In the genomic region with DNA sequence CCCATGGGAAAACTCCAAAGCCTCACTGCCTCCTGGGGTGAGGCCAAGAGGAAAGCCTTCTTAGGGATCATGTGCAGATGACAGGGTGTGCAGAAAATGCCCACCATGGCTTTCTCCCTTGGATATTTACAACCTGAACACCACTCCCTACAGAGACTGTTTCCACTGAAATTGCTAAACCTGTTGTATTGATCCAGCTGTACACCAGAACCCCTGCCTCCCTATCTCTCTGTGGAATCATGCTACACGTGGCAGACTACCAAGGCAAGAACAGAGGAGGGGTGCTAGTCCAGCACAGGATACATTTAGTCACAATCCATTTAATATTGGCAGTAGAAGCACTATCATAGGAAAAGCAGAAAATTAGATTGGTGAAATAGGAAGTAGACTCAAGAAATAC, we compare ENCODE assay signal across 21 mouse cellular contexts.
DNase-seq lines count a peak whose midpoint lies in the region; ATAC-seq and TF ChIP-seq lines count a peak whose summit lies in the region.
"Had no signal": no experiment of that assay in that cellular context is flagged by ENCODE, and none has a peak within 500 bp of the region (broad histone marks: within the 10 kb centered on the region; RNA-seq: fewer than 3 reads in every experiment).

No protein-coding gene starts in this region.

- no peaks in the 10 kb centered on the region for H3K9me3 ChIP-seq in liver, embryonic 12.5 days (replicated peaks)
- H3K9me3 ChIP-seq in liver, postnatal 0 days (ENCODE audit: low read length), result no peaks in the 10 kb centered on the region
- H3K9me3 ChIP-seq: embryonic facial prominence, embryonic 13.5 days; embryonic facial prominence, embryonic 15.5 days; forebrain, embryonic 10.5 days; forebrain, embryonic 12.5 days had no signal

- no peaks in the 10 kb centered on the region for H3K27me3 ChIP-seq in liver, embryonic 12.5 days (replicated peaks)
- no peaks in the 10 kb centered on the region for H3K27me3 ChIP-seq in liver, postnatal 0 days (ENCODE audit: insufficient read depth, low read length)
- H3K27me3 ChIP-seq: embryonic facial prominence, embryonic 13.5 days; embryonic facial prominence, embryonic 15.5 days; forebrain, embryonic 12.5 days had no signal

- WGBS in liver, embryonic 12.5 days (ENCODE audit: insufficient replicate concordance), result 43% methylated on average over 1 of the region's 1 CpGs
- 38% methylated on average over 1 of the region's 1 CpGs for WGBS in liver, postnatal 0 days (ENCODE audit: insufficient replicate concordance)

- ATAC-seq in liver, embryonic 12.5 days, result 0 out of 2 replicates have a peak, but pooled peaks have one; percentile 10
- peak; percentile 61 for ATAC-seq in liver, postnatal 0 days
- ATAC-seq: forebrain, embryonic 14.5 days; forebrain, embryonic 16.5 days had no signal

- TF ChIP-seq EP300 in liver, postnatal 0 days (IDR thresholded peaks at IDR 0.05; ENCODE audit: low read depth), result no peak

- no peak for TF ChIP-seq CTCF in liver, postnatal 0 days (IDR thresholded peaks at IDR 0.05; ENCODE audit: low read depth)

- DNase-seq in liver (no peak), adipocyte (ENCODE audit: low spot score) (peak; percentile 26)
- DNase-seq in liver, postnatal 0 days, result no peak
- no peak for DNase-seq in adrenal gland, adult 18-20 months (ENCODE audit: low spot score in 2 of 2)
- DNase-seq: adrenal gland, adult 8-10 months; adrenal gland, postnatal 25 days; cerebellum, adult 11 months; cerebellum, adult 18-20 months; cerebellum, adult 8-10 months; cerebellum, adult 9-11 months; cerebellum, postnatal 14 days; cerebellum, postnatal 36 days; embryo, embryonic 11 days had no signal

- H3K27ac ChIP-seq in liver, embryonic 12.5 days, result no peak overlapping the region
- H3K27ac ChIP-seq in liver, postnatal 0 days (ENCODE audit: low read depth), result no peak overlapping the region
- H3K27ac ChIP-seq: embryonic facial prominence, embryonic 13.5 days; embryonic facial prominence, embryonic 15.5 days; forebrain, embryonic 10.5 days; forebrain, embryonic 12.5 days had no signal

- no peak overlapping the region for H3K4me3 ChIP-seq in liver, embryonic 12.5 days
- no peak overlapping the region for H3K4me3 ChIP-seq in liver, postnatal 0 days (ENCODE audit: low read depth, low read length)
- H3K4me3 ChIP-seq: embryonic facial prominence, embryonic 13.5 days; embryonic facial prominence, embryonic 15.5 days; erythroblast, embryonic 14.5 days; forebrain, embryonic 10.5 days; forebrain, embryonic 12.5 days had no signal

- H3K9ac ChIP-seq in liver, embryonic 12.5 days, result no peak overlapping the region
- no peak overlapping the region for H3K9ac ChIP-seq in liver, postnatal 0 days (replicated peaks)
- H3K9ac ChIP-seq: embryonic facial prominence, embryonic 13.5 days; embryonic facial prominence, embryonic 15.5 days; forebrain, embryonic 12.5 days had no signal

- H3K4me1 ChIP-seq in liver, embryonic 12.5 days, result no peaks in the 10 kb centered on the region
- H3K4me1 ChIP-seq in liver, postnatal 0 days (ENCODE audit: insufficient read depth), result 0 out of 2 replicates have a peak, but pooled peaks cover 2% of the 10 kb centered on the region
- H3K4me1 ChIP-seq: embryonic facial prominence, embryonic 13.5 days; embryonic facial prominence, embryonic 15.5 days; forebrain, embryonic 10.5 days; forebrain, embryonic 12.5 days had no signal

- no peak overlapping the region for H3K4me2 ChIP-seq in liver, embryonic 12.5 days
- H3K4me2 ChIP-seq in liver, postnatal 0 days (ENCODE audit: low read depth, low read length), result no peak overlapping the region
- H3K4me2 ChIP-seq: embryonic facial prominence, embryonic 13.5 days; embryonic facial prominence, embryonic 15.5 days; forebrain, embryonic 12.5 days had no signal

- H3K36me3 ChIP-seq in liver, embryonic 12.5 days, result 0 out of 2 replicates have a peak, but pooled peaks cover 3% of the 10 kb centered on the region
- H3K36me3 ChIP-seq in liver, postnatal 0 days (replicated peaks; ENCODE audit: insufficient read depth, low read length), result no peaks in the 10 kb centered on the region
- H3K36me3 ChIP-seq: embryonic facial prominence, embryonic 13.5 days; embryonic facial prominence, embryonic 15.5 days; forebrain, embryonic 12.5 days had no signal
